Mouse (Mus musculus) heart, adult 18-20 months (tissue): ENCODE data around the gene Zfp286. TPM values are rescaled to one million over a fixed set of nuclear protein-coding genes. Genes with fewer than 3 reads are reported as not detected.

Experiments
- DNase-seq, 2 experiments: peaks; one replicate each; pipeline ENCODE4 v3.0.0; 2021 to 2022; ENCODE audit warnings: mixed read lengths in 1 of 2
- long read RNA-seq, 2 experiments: library from polyadenylated mRNA; stranded (forward); transcript quantifications; one replicate each; pipeline ENCODE4 v2.0.0; 2021
- total RNA-seq, 2 experiments: library from RNA; stranded (reverse); gene quantifications; 2 replicates each; pipeline ENCODE4 v1.2.3; 2021

Gene Zfp286
- under 1 TPM; 0.40 to 0.85 TPM for total RNA-seq
- long read RNA-seq, experiment 1, partial matches to known transcripts, result 0 of 1 reads
- long read RNA-seq, experiment 1, other reads (novel, unspliced or antisense), result 0 of 1 reads
- long read RNA-seq, experiment 2, partial matches to known transcripts, result 0 of 3 reads
- long read RNA-seq, experiment 2, other reads (novel, unspliced or antisense), result 0 of 3 reads

DNA sequence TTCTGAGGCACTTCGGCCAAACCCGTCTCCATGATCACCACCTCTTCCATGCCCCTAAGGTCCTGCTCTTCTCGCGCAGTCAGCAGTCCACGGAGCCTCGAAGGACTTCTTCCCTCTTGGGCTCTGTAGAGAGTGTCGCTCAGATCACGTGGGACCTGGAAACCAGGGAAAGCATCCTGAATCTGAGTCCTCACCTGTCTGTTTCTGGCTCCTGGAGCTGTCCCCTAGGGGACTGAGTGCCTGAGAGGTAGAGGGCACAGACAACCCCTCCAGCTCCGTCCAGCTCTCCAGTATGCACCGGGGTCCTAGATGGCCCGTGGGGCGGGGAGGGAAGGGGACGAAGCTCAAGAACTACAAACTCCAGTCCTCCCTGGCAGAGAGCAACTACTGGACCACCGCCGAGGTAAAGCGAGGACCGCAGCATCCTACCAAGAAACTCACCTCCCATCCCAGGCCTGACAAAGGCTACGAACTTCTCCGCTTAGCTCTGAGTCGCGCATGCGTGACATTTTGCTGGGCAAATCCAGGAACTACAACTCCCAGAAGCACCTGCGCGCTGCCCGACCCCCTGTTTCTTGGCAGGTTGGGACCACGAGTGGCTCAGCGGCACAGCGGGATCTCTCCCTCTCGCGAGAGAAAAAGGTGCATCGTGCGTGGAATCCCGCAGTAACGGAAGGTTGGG is at the start of gene Zfp286:
Zfp286 (minus strand) TSS at position 528 of the 682 bp plus-strand sequence.
- peak; percentile 79 to 82 for DNase-seq

DNA sequence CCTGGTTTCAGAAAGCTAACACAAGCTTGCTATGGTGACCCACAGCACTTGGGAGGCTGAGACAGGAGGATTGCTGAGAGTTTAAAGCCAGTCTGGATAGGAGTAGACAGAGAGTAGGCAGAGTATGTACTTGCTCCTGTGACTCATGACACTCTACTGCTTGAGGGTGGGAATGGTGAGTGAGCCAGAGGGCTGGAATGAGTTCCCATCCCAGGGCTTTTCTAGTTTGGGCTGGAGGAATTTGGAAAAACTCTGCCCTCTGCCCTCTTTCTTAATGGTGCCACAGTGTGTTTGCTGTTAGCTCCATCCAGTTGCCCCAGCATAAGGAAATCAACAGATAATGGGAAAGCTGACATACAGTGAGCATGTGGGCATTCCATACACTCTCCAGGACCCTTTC is 42.6 kb upstream of the Zfp286 start:
- DNase-seq, result no peak

DNA sequence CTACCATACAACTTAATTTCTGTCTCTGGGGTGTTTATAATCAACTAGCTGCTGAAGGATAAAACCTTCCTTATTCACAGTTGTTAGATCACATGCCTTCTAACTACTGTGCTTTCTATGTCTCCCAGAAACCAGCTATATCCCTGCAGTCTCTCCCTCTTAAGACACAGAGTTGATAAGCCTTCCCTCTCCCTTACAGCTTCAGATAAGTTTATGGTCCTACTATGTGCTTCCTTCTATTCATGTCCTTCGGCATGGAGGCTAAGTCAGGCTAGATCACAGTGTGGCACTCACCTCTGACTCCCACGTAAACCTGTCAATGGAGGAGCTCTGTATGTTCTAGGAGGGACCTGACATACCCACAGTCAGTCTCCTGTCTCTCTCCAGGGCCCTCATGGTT is 41.1 kb upstream of the Zfp286 start:
- DNase-seq, result no peak

DNA sequence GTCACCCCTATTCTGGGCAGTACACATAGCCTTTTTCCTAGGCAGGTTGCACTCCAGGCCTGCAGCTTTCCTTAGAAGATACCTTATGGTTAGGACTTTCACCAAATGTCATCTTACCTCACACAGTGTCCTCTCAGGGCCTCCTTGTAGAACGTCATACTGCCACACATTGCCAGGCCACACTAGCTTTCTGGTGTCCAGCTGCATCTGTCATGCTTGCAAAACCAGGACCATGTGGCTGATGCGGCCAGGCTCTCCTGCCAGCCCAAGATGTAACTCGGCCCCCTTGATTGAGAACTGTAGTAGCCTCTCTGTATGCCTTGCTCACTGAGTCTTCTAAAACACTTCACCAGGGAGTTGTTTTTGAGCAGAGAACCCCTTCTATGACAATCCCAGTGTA is 38.6 kb upstream of the Zfp286 start:
- DNase-seq, result no peak

DNA sequence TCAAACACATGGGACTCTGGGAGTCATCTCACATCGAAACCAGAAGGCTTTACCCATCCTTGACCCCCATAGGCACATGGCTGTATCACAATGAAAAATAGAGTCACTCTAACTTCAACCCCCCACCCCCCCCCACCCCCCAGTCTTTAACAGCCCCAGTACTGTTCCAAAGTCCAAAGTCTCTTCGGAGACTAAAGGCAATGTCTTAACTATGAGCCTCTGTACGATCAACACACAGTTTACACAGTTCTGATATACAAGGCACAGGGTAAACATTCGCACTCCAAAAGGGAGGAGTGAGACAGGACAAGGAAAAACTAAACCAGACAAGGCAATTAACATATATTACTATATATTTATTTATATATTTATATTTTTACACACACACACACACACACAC is 37.9 kb upstream of the Zfp286 start:
- DNase-seq, result no peak

DNA sequence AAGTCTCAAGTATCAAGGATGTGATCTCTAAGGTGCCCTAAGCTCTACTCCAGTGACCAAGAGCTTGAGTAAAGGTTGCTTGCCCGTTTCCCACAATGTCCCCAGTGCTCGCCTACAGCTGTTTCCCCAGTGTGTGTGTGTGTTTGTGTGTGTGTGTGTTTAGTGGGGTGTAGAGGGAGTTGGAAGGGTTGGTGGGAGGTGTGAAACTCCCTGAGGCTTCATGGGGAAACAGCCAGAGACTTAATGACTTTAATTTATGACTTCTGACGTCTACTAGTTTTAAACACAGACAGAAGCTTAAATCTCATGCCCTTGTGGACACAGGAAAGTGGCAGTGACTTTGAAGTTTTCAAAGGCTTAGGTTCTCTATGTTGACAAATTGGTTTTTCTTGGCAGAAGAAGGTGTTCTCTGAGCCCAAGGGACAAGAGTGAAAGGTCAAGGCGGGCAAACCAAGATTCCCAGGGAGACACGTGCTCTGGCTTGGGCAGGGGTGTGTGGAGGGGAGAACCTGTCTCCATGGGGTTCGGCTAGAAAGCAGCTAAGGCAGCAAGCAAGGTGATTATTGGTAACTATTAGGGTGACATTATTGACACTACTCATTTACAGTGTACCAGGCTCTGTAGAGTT is 37.0 kb upstream of the Zfp286 start:
- no peak for DNase-seq

DNA sequence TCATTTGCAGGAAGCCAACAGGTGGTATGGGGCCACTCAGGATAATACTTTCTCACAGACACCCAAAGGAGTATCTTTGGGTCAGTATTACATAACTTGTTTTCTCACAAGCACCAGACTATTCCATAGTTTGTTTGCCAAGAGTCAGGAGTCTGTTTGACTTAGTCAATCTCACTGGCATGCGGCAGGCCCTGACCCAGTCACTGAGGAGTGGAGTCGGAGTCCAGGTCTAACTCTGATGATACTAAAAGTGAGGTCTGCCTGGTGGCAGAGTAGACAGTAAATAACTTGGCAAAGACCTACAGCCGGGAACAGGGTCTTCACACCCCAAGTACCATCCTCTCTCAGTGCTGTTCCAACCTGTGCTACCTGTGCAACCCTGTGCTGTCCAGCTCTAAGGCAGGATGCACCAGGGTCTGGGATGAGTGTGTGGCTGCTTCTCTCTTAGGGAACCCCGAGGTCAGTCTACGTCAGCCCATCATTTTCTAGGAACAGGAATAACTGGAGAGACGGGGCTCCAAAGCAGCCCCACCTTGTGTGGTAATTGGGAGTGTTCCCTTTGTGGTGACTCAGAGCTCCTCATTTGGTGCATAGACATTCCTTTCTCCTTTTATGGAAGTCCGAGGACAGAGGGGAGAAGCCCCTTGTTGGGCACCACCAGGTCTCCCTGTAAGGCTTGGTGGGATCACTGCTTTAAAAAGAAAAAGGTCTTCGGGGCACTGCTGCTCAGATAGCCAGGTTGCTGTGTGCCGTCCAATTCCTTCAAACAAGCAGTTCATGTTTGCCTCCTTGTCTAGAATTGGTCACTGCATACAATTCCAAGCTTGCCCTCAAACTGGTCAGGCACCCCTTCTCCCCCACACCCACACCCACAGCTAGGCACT is 36.2 kb upstream of the Zfp286 start:
- no peak for DNase-seq

DNA sequence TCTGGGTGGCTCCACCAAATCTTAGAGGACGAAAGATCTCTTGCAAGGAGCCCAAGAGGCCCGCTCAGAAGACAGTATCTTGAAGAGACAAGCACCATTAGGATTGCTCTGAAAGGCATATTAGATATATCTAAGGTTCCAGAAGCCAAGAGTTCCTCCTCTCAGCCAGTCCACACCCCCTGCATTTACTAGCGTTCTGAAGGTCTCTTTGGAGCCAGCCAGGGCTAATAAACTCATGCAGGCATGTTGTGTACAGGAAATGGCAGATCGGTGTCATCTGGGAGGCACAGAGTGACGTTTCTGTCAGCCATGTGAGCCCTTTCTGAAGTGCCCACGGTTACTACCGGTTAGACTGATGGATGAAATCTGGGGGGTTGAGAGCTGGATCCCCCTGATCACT is 34.9 kb upstream of the Zfp286 start:
- no peak for DNase-seq

DNA sequence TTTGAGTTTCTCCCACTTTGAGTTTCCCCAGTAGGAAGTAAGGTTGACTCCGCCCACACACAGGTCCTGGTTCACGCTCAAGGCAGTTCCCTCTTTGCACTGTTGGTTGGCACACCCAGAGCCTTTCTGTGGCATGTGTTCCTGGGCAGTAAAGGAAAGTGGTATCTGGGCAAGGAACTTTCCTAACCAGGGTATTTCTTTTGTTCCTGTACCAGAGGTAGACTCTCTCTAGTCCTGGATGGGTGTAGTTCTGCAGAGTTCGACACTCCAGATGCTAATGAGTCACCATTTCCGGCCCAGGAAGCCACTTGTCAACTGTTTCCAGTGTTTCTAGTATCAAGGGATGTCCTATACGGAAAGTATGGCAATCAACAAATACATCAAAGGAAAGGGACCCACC is 32.6 kb upstream of the Zfp286 start:
- DNase-seq, result peak; percentile 51 to 77

DNA sequence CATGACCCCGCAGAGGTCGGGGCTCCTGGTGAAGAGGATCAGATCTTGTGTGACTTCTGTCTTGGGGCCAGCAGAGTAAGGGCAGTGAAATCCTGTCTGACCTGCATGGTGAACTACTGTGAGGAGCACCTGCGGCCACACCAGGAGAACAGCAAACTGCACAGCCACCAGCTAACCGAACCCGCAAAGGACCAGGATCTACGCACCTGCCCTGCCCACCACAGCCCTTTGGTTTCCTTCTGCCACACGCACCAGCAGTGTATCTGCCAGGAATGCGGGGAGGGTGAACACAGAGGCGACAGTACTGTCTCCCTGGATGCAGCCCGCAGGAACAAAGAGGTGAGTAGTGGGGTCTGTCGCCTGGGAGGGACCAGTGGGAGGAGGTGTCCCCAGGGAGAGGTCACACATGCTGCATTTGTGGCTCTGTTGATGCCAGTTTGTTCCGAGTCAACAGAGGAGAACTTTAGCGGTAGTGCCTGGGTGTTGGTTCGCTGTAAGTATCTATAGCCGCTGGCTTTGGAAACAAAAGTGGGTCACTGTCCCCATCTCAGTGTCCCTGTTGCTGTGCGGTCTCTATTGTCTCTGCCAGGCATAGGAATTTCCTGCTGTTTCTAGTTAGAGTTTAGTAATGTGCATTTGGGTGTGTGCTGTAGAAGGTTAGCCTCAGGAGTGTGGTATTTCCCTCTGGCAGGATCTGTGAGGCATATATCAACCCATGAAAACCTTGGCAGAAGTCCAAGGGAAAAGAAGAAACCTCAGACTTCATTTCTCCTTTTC is 31.6 kb upstream of the Zfp286 start:
- DNase-seq, result peak; percentile 31 to 64

DNA sequence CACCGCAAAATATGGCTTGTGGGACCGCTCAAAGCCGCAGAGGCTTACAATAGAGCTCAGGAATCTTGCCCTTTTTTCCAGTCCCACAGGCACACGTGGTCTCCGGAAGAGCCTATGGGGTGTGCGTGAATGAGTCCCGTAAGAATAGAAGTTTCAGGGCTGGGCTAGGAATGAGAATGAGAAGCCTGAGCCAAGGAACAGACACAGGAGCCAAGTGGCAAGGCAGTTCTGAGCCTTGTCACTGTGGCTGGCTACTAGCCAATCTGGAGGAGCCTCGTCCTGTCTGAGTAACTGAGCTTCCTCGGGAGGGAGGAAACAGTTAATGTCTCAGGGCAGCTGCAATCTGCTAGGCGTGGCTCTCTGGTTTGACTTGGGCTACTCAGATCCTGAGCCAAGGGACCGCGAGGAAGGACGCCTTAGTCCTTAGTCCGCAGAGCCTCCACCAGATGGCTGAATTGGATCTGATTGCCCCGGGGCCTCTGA is 30.8 kb upstream of the Zfp286 start, which contains the start of gene Trim16:
Trim16 (plus strand) TSS at position 173 of the 483 bp plus-strand sequence.
- peak; percentile 87 to 93 for DNase-seq

DNA sequence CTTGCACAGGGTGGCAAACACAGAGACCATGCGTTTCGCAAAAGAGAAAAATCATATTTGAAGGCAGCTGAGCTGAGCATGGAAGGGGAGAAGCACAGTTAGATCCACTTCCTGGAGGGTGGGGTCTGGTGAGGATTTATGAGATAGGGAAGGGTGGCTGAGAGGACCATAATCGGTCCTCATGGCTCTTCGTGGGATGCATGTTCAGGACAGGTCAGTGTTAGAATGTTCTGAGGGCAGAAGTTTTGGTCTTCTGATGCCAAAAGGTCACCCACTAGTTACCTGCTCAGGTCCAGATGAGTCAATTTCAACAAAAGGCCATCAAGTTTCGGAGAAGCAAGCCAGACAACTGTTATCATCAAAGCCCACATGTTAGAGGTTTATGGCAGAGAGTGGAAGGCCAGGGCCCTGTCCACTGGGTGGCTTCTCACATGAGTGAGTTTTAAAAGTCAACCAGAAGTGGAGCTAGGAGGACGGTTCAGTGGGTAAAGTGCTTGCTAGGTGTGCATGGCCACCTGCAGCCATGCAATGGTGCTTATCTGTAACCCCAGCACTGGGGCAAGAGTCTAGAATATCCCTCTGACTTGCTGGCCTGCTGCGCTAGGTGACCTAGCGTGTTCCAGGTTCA is 29.9 kb upstream of the Zfp286 start:
- DNase-seq, result no peak

DNA sequence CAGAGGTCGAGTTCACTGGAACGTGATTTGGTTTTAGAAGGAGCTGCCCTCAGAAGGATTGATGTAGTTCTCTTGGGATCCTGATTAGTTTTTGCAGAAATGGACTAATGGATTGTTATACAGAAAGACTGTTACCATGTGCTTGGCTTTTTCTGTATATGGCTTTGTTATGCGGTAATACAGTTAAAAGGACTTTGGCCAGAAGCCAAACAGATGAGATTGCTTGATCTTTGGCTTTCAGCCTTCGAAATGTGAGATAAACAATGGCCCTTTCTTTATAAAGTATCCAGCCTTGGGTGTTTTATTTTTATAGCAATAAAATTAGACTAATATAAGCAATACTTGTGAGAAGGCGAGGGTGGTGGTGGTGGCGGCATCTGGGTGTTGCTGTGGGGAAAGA is 27.3 kb upstream of the Zfp286 start:
- no peak for DNase-seq

DNA sequence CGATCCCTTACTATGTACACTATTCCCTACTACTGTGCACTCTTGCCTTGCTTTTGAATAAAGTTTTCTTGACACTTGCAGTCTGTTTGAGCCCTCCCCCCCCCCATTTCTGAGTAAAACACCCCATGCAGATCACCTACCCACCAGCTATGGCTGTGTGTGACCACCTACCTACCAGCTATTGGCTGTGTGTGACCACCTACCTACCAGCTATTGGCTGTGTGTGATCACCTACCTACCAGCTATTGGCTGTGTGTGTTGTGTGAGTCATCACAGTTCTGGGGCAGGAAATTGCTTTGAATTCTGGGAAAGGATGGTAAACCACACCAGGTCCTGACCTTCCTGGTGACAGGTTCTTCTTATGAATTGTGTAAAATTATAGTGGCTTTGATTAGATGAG is 26.2 kb upstream of the Zfp286 start:
- DNase-seq, result no peak

DNA sequence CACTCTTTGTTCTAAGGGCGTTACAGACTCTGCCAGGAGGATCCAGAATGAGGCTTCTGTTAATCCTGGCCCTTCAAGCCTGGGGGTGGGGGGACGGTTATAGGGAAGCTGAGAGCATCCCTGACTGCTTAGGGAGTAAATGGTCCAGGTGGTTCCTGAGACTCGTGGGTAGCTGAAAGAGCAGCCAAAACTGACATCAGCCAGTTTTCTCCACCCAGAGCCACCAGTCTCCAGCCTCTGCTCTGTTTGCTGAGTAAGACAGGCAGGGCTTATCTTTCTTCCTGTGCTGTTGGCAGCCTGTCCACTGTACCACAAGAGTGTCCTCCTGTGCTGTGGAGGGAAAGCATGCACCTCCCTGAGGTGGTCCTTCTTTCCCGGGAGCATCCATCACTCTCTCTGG is 25.4 kb upstream of the Zfp286 start:
- no peak for DNase-seq

DNA sequence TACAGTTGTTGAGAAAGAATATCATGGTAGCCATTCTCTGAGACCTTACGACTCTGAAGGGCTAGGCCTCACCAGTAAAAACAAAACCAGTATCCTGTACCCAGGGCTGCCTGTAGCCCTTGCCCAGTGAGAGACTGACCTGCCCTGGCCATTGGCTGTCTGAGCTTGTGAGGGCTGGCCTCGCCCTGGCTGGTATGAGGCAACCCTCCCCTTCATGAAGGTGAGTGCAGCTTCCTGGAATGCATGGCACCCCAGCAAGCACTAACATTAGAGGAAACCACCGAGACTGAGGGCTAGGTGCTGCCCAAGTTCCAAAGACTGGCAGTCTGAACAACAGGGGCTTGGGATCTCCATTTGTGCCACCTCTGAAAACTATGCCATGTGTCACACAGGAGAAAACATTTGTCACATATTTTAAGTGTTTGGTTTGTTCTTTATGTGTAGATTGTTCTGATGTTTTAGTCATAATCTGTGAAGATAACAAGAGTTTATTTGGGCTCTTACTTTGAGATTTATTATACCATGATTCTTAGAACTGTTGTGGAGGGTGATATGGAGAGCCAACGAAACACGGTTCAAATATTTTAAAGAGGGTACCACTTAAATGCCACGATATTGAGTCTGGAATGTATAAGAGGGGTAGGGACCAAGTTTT is 24.8 kb upstream of the Zfp286 start:
- no peak for DNase-seq

DNA sequence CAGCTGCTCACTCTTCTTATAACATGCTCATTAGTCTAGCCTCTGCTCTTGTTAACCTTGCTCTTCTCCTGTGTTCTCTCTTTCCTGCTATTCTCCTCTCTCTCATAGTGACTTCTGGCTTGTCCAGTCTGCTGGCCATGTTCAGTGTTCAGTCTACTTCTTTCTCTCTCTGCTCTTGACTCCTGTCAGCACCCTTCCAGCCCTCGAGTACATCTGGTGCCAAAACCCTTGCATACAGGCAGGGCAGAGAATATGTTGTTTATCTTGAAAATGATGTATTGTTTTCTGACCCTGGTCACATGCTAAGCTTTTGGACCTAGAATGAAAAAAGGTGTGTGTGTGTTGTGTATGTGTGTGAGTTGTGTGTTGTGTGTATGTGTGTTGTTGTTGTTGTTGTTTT is 24.2 kb upstream of the Zfp286 start:
- no peak for DNase-seq

DNA sequence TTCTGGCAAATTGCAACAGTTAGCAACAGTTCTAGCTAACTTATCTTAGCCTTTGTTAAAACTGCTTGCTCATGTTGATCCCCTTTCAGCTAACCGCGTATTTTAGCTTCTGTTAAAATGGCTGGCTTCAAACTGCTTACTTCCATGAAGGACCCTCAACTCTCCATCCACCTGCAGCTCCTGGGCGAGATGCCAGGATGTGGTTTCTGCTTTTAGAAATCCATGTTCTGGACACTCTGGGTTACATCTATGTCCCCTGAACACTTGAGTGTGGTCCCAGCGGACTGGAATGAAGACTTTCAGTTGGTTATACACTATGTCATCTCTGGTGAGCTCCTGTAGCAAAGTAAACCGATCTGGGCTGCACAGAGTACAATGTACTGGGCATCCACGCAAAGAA is 23.0 kb upstream of the Zfp286 start:
- DNase-seq, result no peak

DNA sequence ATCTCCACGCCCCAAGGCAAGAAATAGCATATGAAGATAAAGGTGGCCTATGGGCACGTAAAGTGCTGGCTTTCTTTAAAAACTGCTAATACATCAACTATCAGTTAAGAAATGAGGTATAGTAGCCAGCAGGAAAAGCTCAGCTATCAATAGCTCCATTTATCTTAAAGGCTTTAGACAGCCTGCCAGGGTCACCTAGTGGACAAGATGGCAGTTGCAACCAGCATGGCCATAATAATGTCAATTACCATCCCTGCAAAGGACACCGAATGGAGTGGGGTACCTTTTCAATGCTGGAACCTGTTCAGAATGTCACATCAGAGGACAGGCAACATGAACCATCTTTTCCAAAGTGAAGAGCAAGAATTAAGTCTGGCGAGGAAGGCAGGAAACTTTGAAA is 19.9 kb upstream of the Zfp286 start:
- peak; percentile 22 to 55 for DNase-seq

DNA sequence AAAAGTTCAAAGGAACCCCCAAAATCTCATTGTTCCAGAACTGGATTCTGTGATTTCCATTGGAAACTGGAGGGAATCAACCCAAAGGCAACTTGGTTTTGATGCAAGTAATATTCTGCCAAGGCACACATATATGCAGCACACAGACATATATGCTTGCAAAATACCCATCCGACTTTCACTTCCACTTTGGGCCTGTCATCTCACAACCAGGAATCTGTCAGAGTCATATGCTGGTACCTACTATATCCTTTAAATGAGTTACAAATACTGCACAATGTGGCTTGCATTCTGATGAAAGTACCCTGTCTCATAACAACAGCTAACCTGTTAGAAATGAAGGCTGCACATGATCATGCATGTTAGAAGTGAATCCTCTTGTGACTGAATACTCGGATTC is 18.7 kb upstream of the Zfp286 start:
- DNase-seq, result no peak

DNA sequence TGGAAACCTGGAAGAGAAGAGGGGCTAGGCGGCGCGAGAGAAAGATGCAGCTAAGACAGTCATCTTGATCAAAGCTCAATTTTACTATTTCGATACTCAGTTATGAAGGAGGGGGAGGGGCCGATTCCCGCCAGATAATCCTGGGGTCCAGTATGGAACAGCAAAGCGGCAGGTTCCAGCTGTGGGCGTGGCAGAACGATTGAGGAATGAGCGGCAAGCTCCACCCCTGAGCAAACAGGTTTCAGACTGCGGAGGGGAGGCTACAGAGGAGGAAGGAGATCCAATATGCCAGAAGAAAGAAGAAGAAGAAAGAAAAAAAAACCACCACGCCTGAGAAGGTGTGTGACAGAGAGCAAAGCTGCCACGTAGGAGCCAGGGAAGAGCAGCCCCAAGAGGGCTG is 14.9 kb upstream of the Zfp286 start:
- DNase-seq, result no peak
